ENCODE assay signal across 7 mouse cellular contexts in the genomic region with DNA sequence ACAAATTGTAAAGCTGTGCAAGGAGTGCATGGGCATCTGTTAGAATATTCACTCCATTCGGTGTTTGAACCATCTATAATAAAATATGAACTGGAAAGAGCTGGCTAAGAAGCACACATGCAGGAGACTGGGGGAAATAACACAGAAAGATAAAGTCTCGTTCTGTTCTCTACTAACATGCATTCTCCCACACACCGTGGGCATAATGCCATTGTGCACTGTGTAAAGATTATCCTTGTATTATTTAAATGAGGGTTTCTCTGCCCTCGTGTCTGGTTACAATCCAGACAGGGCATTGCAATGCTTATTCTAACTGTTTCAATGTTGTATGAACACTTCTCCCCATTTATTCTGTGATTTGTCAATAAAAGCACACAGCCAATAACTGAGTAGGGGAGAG.
"Had no signal": no experiment of that assay in that cellular context is flagged by ENCODE, and none has a peak within 500 bp of the region (broad histone marks: within the 10 kb centered on the region; RNA-seq: fewer than 3 reads in every experiment).

No protein-coding gene starts in this region.

- DNase-seq: kidney, adult 18-20 months; kidney, postnatal 14 days; lung, adult 2 months; lung, postnatal 36 days; midbrain, embryonic 14.5 days; thymus, adult 2 months; thymus, postnatal 25 days had no signal
